Mouse (Mus musculus) heart, adult 18-20 months (tissue): ENCODE results near the gene H3f3a. TPM values are rescaled to one million over a fixed set of nuclear protein-coding genes. Genes with fewer than 3 reads are reported as not detected.

ENCODE experiments used
- DNase-seq, 2 experiments: peaks; one replicate each; pipeline ENCODE4 v3.0.0; 2021 to 2022; ENCODE audit warnings: mixed read lengths in 1 of 2
- total RNA-seq, 2 experiments: library from RNA; stranded (reverse); gene quantifications; 2 replicates each; pipeline ENCODE4 v1.2.3; 2021

The H3f3a gene
- total RNA-seq, 2 experiments from 2014 or later, result 363 to 405 TPM

DNA sequence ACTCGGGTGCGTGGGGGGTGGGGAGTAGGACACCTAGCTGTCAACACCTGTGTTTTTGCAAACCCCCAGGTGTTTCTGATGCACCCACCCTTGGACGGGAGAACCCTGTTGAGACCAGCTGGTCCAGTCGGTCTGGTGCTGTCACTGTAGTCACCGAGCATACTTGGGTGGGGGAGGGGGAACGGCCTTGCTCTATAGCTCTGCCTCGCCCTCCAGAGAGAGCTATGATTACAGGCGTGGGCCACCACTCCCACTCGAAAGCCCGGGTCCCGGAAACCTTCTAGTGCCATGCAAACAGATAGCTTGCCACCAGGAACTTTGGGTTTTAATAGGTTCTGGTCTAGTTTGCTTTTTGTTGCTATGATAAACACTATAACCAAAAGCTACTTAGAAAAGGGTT is 51.6 kb downstream of the H3f3a start:
- no peak for DNase-seq

DNA sequence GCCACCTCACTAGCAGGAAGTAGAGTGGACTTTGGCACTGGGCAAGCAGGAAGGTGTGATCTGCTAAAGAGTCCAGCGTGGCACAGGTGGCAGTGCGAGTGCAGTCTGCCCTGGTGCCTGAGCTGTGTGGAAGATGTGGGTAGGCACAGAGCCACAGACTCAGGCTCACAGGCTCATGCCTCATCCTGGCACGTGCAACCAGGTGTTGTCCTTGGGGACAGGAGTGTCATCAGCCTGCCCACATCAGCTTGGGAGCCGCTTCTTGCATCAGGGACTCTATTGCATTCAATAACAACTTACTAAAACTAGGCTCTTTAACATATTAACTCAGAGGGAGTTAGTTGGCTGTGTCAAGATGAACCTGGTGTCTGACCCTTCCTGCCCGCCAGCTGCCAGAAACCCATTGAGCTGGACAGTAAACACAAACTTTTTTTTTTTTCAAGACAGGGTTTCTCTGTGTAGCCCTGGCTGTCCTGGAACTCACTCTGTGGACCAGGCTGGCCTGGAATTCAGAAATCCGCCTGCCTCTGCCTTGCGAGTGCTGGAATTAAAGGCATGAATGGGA is 55.7 kb downstream of the H3f3a start:
- DNase-seq, result no peak

- DNase-seq, result no peak
Observed at GRCm38 (mm10) chr1:180757252-180757955, 56.3 kb downstream of the H3f3a start.

DNA sequence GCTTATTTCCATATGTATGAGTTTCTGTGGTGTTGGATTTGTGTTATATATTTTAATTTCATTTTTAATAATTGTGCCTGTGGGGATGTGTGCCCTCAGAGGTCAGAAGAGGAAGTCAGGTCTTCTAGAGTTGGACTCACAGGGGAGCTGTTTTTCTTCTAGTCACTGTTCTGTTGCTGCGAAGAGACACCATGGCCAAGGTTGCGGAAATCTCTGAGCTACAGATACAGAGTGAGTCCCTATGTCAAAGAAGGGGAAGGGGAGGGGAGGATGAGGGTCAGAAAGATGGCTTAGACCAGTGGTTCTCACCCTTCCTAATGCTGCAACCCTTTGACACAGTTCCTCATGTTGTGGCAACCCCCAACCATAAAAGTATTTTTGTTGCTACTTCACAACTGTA is 57.0 kb downstream of the H3f3a start:
- DNase-seq, result no peak

DNA sequence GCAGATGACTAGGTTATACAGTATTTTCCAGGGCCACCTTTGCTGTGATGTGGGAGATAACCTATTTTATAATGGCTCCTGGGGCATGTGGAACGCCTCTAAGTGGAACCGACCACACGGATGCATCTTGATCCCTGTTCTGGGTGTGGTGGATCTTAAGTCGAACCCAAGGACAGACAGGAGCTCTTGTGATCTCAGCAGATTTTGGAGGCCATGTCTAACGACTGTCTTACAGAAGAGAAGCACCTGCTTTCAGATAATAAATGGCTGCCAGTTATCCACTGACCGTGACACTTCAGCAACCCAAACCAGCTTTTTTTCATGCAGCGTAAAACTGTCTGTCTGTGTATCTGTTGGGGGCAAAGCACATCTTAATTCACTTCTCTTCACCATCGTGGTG is 59.4 kb downstream of the H3f3a start:
- no peak for DNase-seq

- no peak for DNase-seq
Observed at GRCm38 (mm10) chr1:180752115-180752514, 61.6 kb downstream of the H3f3a start.

Other genes starting within 250 kb of the H3f3a start
- gene Parp1, start 245.0 kb downstream of the H3f3a start, total RNA-seq, result 10 to 100 TPM; 61.7 to 63.5 TPM
- 1 to 10 TPM; 2.0 to 2.1 TPM for gene Lin9, start 172.8 kb downstream of the H3f3a start, total RNA-seq
- gene Mixl1, start 116.9 kb downstream of the H3f3a start, total RNA-seq, result not detected
- gene Acbd3, start 87.9 kb downstream of the H3f3a start, total RNA-seq, result 10 to 100 TPM; 23.3 to 24.8 TPM
- gene Sde2, start 37.2 kb upstream of the H3f3a start, total RNA-seq, result 10 to 100 TPM; 10.1 to 11.4 TPM
- not detected for gene Lefty2, start 79.2 kb upstream of the H3f3a start, total RNA-seq
- gene Pycr2, start 90.3 kb upstream of the H3f3a start, total RNA-seq, result 10 to 100 TPM; 12.2 to 12.4 TPM
- under 1 TPM; 0.28 to 0.84 TPM for gene Lefty1, start 121.1 kb upstream of the H3f3a start, total RNA-seq
- gene Tmem63a, start 128.4 kb upstream of the H3f3a start, total RNA-seq, result 10 to 100 TPM; 15.0 to 15.9 TPM
- gene Ephx1, start 207.0 kb upstream of the H3f3a start, total RNA-seq, result 10 to 100 TPM; 28.7 to 37.5 TPM
- not detected for gene 9130409I23Rik, start 237.3 kb upstream of the H3f3a start, total RNA-seq